Mouse (Mus musculus) neutrophil, adult 65 days (primary cell): ENCODE results near the gene Dscaml1. TPM values are rescaled to one million over a fixed set of nuclear protein-coding genes. Genes with fewer than 3 reads are reported as not detected.

Experiments
- total RNA-seq: library from RNA; stranded (reverse); gene quantifications from 2 replicates; pipeline ENCODE4 v1.2.4, GENCODE M21; 2023

Gene Dscaml1
- total RNA-seq: not detected in 2 replicates

GRCm38 (mm10) chr9:45426456-45426855 lies at the start of gene Dscaml1:
Gene Dscaml1, plus strand, starts transcription at chr9:45426628.

GRCm38 (mm10) chr9:45399434-45399833 lies 27.0 kb upstream of the Dscaml1 start, which contains the start of gene Fxyd2:
Gene Fxyd2, plus strand, starts transcription at chr9:45399669.

Other genes starting within 250 kb of the Dscaml1 start
- gene BC049352, start 244.6 kb upstream of the Dscaml1 start, total RNA-seq: not detected in 2 replicates
- gene Tmprss4, start 222.5 kb upstream of the Dscaml1 start, total RNA-seq: not detected in 2 replicates
- gene Il10ra, start 157.5 kb upstream of the Dscaml1 start, total RNA-seq: 98.2 and 126 TPM in 2 replicates
- gene Tmprss13, start 107.5 kb upstream of the Dscaml1 start, total RNA-seq: not detected in 2 replicates
- 0.23 and 0.25 TPM in 2 replicates for gene Fxyd6, start 56.4 kb upstream of the Dscaml1 start, total RNA-seq
- gene Fxyd2, start 27.0 kb upstream of the Dscaml1 start, total RNA-seq: not detected in 2 replicates